Mouse (Mus musculus) bone marrow macrophage, adult 2 months (primary cell): ENCODE data around the gene Trpc1. TPM values are rescaled to one million over a fixed set of nuclear protein-coding genes. Genes with fewer than 3 reads are reported as not detected.

Source experiments
- H3K27ac ChIP-seq: 2 replicates; pipeline ENCODE4 v1.5.1; 2012; ENCODE audit warnings: low read depth, low read length; ENCODE audit not compliant: insufficient read depth
- H3K4me1 ChIP-seq: 2 replicates; pipeline ENCODE4 v1.6.1; 2012; ENCODE audit warnings: low read length; ENCODE audit not compliant: control insufficient read depth, insufficient read depth
- H3K4me3 ChIP-seq: 2 replicates; pipeline ENCODE4 v1.5.1; 2012; ENCODE audit warnings: mild to moderate bottlenecking, low read length, moderate library complexity; ENCODE audit not compliant: insufficient read depth
- CTCF ChIP-seq: IDR thresholded peaks from 2 replicates; pipeline ENCODE4 v1.5.1; 2012; ENCODE audit warnings: low read depth, mild to moderate bottlenecking, low read length, moderate library complexity
- POLR2A ChIP-seq: IDR thresholded peaks from 2 replicates; pipeline ENCODE4 v1.6.1; 2012; ENCODE audit warnings: mild to moderate bottlenecking, low read depth, low read length, borderline replicate concordance
- polyA plus RNA-seq: library from polyadenylated mRNA; stranded (reverse); fragments of >200 nt; gene quantifications from 2 replicates; pipeline ENCODE4 v1.2.4, GENCODE M21; 2012; ENCODE audit not compliant: missing spikeins, insufficient read depth, insufficient read length

Trpc1 gene
- polyA plus RNA-seq, result 0.12 and 0.37 TPM in 2 replicates

GRCm38 (mm10) chr9:95750037-95750511, at the start of gene Trpc1:
TSS of gene Trpc1 (minus strand) at chr9:95750375.
- TF ChIP-seq POLR2A (no peak), CTCF (no peak)
- H3K4me1 ChIP-seq, result no peaks in the 10 kb centered on the region
- H3K4me3 ChIP-seq, result peak within 1 kb of the TSS; percentile 59
- H3K27ac ChIP-seq, result no peak within 1 kb of the TSS

GRCm38 (mm10) chr9:95796323-95796722, 46.1 kb upstream of the Trpc1 start:
- Histone ChIP-seq H3K27ac (no peak overlapping the region), H3K4me1 (no peaks in the 10 kb centered on the region), H3K4me3 (no peak overlapping the region)
- TF ChIP-seq POLR2A (no peak), CTCF (no peak)

DNA sequence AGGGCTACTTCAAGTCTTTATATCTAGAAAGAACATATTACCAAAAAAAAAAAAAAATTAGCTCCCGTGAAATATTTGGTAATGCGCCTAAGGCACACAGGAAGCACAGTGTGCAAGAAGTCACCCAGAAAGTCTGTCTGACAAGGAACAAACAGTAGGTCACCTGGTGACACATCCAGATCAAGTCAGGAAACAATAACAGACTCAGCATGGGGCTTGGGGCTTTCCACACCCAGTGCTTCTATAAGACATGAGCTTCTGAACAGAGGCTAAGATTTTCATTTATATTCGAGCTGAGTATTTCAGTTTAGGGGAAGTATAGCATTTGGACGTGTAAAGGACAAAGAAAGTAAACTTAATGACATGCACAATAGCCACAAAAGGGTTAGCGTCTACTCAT, 45.7 kb upstream of the Trpc1 start:
- TF ChIP-seq POLR2A (no peak), CTCF (no peak)
- Histone ChIP-seq H3K4me3 (no peak overlapping the region), H3K4me1 (no peaks in the 10 kb centered on the region), H3K27ac (no peak overlapping the region)

DNA sequence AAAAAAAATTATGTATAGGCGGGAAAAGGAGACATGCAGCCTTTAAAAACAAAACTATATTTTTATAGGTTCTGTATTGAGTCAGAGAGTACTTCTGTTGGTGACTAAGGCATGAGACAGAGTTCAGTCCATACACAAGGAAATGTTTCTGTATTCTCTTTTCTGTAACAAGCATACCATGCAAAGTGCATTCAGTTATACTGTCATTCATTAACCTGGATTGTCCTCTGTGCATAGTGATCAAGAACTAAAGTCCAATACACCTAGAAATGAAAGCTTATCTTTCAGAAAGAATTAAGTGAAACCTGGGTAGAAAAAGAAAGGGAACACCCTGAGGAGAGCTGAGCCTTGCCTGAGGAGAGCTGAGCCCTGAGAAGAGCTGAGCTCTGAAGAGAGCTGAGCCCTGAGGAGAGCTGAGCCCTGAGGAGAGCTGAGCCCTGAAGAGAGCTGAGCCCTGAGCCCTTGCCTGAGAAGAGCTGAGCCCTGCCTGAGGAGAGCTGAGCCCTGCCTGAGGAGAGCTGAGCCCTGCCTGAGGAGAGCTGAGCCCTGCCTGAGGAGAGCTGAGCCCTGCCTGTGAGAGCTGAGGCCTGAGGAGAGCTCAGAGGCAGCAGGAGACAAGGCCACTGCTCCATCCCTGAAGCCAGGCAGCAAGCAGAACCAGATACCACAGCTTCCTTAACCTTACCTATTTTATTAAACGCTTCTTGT, 45.1 kb upstream of the Trpc1 start:
- H3K4me3 ChIP-seq, result no peak overlapping the region
- no peak overlapping the region for H3K27ac ChIP-seq
- no peak for TF ChIP-seq POLR2A
- TF ChIP-seq CTCF, result no peak
- H3K4me1 ChIP-seq, result no peaks in the 10 kb centered on the region

DNA sequence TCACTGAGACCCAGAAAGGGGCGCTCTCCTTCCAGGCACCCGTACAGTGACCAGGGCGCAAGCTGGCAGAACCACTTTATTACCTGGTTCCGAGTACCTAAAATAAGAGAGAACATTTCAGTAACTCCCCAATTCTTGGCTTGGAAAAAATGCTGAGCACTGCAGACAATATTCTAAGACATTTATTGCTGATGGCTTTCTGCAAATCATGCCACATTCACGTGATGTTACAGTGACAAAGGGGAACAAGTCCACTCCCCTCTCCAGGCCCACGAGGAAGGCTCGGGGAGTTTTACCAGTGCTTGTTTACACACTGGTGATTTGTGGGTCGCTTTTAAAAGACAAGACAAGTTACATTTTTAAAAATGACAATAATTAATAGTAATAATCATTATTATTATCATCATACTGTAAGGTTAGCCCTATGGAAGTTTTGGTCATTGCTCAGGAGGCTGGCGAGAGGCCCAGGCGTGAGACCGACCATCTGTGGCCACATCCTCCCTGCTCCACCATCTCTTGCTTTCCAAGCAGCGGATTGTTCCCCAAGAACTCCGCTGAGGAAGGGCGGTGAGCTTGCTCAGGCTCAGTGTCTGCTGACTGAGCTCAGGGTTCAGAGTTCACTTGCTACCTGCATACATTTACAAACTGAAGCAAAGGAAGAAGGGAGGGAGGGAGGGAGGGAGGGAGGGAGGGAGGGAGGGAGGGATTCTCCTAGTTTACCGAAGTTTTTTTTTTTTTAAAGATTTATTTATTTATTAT, 44.0 kb upstream of the Trpc1 start:
- Histone ChIP-seq H3K27ac (no peak overlapping the region), H3K4me3 (no peak overlapping the region), H3K4me1 (no peaks in the 10 kb centered on the region)
- TF ChIP-seq POLR2A (no peak), CTCF (no peak)

DNA sequence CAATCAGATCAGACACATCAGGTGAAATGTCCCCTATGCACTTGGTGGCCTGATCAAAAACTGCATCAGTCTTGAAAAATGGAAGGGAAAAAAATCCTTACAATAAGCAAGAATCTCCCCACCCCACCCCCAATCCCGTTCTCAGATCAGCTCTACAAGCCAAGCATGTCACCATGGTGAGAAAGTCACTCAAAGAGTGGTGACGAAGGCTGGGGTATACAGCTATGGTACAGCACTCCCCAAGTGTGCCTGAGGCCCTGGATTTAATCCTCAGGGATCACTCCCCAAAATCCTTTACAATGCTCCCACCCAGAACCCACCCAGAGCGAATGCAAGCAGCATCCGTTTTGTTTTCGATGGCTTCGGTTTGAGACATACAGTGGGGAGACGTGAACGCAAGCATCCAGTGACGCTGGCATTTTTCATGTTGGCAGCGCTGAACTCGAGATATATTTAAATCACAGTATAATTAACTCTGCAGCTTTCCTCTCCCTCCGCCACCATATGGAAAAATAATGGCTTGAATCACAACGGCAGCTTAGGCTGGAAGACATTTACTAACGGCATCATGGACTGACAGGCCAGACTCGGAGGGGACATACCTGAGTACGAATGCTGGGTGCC, 34.8 kb upstream of the Trpc1 start:
- Histone ChIP-seq H3K4me1 (no peaks in the 10 kb centered on the region), H3K4me3 (no peak overlapping the region), H3K27ac (no peak overlapping the region)
- TF ChIP-seq POLR2A (no peak), CTCF (no peak)

GRCm38 (mm10) chr9:95783646-95784293, 33.6 kb upstream of the Trpc1 start:
- no peaks in the 10 kb centered on the region for H3K4me1 ChIP-seq
- no peak overlapping the region for H3K27ac ChIP-seq
- H3K4me3 ChIP-seq, result no peak overlapping the region
- TF ChIP-seq POLR2A (no peak), CTCF (no peak)

- Histone ChIP-seq H3K27ac (no peak overlapping the region), H3K4me1 (no peaks in the 10 kb centered on the region), H3K4me3 (no peak overlapping the region)
- TF ChIP-seq CTCF (no peak), POLR2A (no peak)
Measured at GRCm38 (mm10) chr9:95771671-95772070, 21.5 kb upstream of the Trpc1 start.

DNA sequence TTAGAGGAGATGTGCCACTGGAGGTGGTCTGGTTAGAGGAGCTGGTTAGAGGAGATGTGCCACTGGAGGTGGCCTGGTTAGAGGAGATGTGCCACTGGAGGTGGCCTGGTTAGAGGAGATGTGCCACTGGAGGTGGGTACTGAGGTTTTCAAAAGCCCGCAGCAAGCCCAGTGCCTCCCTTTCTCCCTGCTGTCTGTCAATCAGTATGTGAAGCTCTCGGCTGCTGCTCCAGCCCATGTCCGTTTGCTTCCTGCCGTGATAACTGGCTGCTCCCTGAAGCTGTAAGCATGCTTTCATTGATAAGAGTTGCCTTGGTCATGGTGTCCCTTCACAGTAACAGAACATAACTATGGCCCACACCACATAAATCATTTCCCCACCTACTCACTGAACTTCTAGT, 13.0 kb upstream of the Trpc1 start:
- H3K4me3 ChIP-seq, result no peak overlapping the region
- no peak for TF ChIP-seq CTCF
- TF ChIP-seq POLR2A, result no peak

More for the DNA sequence above, 13.0 kb upstream of the Trpc1 start:
- no peak overlapping the region for H3K27ac ChIP-seq
- H3K4me1 ChIP-seq, result no peaks in the 10 kb centered on the region
